Mouse (Mus musculus) brain, embryonic 18.5 days (tissue): ENCODE measurements around the gene Adam26b.
"Not testable (repeated sequence)": the region's sequence is repeated elsewhere in the genome, so short reads cannot be mapped to it uniquely, and the experiment has no call there.

Experiments
- DNase-seq: peaks from one replicate; pipeline ENCODE4 v3.0.0-alpha.2; 2012; ENCODE audit warnings: low read depth, low spot score

Adam26b gene

DNA sequence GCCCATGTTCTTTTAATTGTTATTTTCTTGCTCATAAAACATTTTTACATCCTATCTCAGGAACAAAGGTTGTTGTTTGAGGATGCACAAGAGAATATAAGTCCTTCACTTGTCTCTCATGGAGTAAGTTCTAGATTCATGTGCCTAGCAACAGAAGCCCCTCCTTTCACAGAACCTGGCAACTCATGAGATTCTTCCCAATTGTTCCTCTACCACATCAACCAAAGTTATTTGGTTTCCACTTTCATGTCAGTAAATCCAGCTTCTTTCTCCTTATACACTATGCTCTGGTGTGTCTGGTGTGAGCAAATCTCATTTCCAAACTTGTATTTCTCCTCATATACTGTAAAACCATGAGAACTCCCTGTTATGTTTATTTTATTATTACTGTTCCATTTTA lies at the start of gene Adam26b:
Adam26b (minus strand) TSS at position 101 of the 400 bp plus-strand sequence.
- not testable (repeated sequence) for DNase-seq

DNA sequence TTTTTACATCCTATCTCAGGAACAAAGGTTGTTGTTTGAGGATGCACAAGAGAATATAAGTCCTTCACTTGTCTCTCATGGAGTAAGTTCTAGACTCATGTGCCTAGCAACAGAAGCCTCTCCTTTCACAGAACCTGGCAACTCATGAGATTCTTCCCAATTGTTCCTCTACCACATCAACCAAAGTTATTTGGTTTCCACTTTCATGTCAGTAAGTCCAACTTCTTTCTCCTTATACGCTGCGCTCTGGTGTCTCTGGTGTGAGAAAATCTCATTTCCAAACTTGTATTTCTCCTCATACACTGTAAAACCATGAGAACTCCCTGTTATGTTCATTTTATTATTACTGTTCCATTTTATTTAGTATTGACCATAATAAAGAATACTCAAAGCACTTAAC lies 48.7 kb upstream of the Adam26b start, which contains the start of gene Adam26a:
Adam26a (minus strand) TSS at position 101 of the 400 bp plus-strand sequence.
- not testable (repeated sequence) for DNase-seq
